Mouse (Mus musculus): ENCODE measurements around the gene Kcnj3. TPM values are rescaled to one million over a fixed set of nuclear protein-coding genes. Genes with fewer than 3 reads are reported as not detected.
"Not testable (repeated sequence)": the region's sequence is repeated elsewhere in the genome, so short reads cannot be mapped to it uniquely, and the experiment has no call there.

The Kcnj3 gene
- total RNA-seq (2021): 100 to 1,000 TPM; 116 to 120 TPM
- long read RNA-seq, transcript Kcnj3-203 (3 exons, 1,679 nt): major isoform, 32 of 44 reads
- long read RNA-seq, partial matches to known transcripts: 2 of 44 reads
- long read RNA-seq, other reads (novel, unspliced or antisense): 10 of 44 reads

GRCm38 (mm10) chr2:55435721-55436260 lies at the start of gene Kcnj3:
Gene Kcnj3, plus strand, starts transcription at chr2:55435970.
- peak; percentile 82 to 90 for DNase-seq (ENCODE audit: low spot score in 2 of 2)

GRCm38 (mm10) chr2:55390330-55390989 lies 45.3 kb upstream of the Kcnj3 start:
- no peak for DNase-seq (ENCODE audit: low spot score in 2 of 2)

GRCm38 (mm10) chr2:55405307-55405706 lies 30.5 kb upstream of the Kcnj3 start:
- no peak for DNase-seq (ENCODE audit: low spot score in 2 of 2)

GRCm38 (mm10) chr2:55427633-55428032 lies 8.1 kb upstream of the Kcnj3 start:
- DNase-seq (ENCODE audit: low spot score in 2 of 2): no peak

DNA sequence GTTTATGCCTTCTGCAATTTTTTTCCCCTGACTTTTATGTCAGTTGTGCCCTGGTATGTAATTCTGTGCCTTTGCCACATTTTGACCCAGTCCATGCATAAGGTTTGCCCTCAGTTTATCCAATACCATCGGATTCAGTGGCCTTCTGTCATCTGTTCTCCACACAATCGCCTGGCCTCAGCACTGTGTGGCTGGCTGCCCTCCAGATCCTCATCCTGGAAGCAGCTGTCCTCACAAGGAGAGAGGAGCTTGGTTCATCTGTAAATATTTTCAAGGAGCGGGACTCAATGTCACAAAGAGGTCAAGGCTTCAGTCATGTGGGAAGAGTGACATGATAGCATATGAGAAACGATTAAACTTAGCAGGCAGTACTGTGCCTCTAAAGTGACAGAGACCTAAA lies 3.7 kb upstream of the Kcnj3 start:
- no peak for DNase-seq (ENCODE audit: low spot score in 2 of 2)

DNA sequence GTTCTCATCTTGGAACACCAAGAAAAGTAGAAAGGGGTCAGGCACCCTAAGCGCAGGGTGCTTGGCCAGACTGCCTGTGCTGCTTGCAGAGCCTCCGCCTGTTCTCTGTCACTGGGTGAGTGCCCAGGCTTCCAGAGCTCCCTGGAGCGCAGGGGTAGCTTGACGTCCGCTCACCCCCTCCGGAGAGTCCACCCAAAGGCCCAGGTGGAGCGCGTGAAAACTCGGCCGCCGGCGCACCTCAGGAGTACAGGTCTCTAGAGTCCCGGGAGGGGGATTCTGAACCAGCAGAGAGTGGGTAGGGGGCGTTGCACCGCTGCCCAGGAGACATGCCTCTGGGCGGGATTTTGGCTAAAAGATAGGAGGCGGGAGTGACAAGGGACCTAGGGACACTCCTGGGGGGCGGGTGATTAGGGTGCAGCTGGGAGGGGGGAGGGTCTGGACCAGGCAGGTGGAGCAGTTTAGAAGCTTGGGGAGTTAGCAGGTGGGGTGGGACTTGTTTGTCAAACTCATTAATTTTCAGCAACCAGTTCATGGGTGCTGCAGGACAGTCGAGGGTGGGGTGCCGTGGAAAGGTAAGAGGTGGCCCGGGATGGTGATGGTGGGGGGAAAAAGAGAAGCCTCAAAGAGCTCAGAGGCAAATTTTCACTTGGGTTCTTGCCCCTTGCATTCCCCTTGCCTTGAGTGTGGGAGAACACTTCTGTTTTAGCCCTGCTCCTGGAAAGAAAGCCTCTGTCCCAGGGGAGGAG lies 664 bp downstream of the Kcnj3 start:
- peak; percentile 35 to 51 for DNase-seq (ENCODE audit: low spot score in 2 of 2)

DNA sequence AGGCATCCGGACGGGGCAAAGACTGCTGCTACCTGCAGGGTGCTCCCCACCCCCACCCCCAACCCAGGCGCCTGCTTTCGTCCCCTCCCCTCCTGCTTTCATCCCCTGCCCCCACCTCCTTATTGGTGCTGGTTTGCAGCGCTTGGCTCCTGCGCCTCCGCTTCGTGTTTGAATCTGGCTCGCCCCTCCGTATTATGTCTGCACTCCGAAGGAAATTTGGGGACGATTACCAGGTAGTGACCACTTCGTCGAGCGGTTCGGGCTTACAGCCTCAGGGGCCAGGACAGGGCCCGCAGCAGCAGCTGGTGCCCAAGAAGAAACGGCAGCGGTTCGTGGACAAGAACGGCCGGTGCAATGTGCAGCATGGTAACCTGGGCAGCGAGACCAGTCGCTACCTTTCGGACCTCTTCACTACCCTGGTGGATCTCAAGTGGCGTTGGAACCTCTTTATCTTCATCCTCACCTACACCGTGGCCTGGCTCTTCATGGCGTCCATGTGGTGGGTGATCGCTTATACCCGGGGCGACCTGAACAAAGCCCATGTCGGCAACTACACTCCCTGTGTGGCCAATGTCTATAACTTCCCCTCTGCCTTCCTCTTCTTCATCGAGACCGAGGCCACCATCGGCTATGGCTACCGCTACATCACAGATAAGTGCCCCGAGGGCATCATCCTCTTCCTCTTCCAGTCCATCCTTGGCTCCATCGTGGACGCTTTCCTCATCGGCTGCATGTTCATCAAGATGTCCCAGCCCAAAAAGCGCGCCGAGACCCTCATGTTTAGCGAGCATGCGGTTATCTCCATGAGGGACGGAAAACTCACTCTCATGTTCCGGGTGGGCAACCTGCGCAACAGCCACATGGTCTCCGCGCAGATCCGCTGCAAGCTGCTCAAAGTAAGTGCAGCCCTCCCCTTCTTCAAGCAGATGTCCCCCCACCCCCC lies 1.5 kb downstream of the Kcnj3 start:
- peak in 1 of 2 experiments; percentile 43 for DNase-seq (ENCODE audit: low spot score in 2 of 2)

DNA sequence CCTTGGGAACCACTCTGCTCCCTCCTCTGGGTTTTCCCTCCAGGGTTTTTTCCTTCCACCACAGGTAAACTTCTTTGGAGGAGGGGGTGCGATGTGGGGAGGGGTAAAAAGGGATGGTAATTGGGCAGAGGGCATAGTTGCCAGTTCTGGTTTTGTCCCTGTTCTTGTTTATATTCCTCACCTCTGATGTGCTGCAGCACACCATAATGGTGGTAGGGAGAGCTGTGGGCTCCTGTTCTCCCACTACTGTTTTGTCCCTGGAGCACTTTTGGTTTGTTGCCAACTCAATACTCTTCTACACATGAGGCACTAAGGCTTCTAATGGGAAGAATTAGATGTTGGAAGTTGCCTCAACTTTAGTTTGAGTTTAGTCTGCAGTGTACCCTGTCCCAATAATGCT lies 2.2 kb downstream of the Kcnj3 start:
- DNase-seq (ENCODE audit: low spot score in 2 of 2): peak in 1 of 2 experiments; percentile 38

DNA sequence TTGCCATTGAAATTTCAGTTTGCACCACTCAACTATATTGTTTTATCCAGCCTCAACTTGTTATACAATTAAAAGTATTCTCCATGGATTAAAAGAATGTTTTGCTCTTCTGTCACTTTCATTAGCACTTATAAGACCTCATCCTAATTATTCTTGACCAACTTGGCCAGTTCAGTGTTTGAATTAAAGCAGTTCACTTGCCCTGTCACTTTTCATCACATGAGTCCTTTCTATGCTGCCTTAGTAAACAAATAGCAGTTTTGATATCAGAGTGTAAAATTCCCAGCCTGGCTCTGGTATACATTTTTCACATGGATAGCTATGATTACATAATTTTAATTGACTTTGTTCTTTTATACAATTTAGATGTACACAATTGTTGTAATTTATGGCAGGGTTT lies 3.4 kb downstream of the Kcnj3 start:
- no peak for DNase-seq (ENCODE audit: low spot score in 2 of 2)

GRCm38 (mm10) chr2:55442006-55442405 lies 6.2 kb downstream of the Kcnj3 start:
- DNase-seq (ENCODE audit: low spot score in 2 of 2): no peak

DNA sequence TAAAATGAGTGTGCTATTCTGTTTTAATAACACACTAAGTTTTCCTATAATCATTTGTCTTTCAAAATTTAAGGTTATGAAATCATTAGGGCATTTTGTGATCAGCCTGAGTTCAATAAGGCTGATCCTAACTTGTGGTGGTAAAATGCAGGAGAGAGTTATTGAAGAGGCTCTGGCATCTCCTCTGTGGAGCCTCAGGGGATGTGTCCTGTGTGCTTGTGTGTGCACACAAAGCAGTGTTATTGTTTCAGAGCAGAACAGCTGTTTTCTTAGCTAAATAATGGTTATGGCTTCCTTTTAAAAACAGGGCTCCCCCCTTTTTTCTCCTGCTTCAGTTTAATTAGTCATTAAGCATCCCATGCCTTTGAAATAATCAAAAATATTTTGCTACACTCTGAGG lies 11.5 kb downstream of the Kcnj3 start:
- DNase-seq (ENCODE audit: low spot score in 2 of 2): no peak

DNA sequence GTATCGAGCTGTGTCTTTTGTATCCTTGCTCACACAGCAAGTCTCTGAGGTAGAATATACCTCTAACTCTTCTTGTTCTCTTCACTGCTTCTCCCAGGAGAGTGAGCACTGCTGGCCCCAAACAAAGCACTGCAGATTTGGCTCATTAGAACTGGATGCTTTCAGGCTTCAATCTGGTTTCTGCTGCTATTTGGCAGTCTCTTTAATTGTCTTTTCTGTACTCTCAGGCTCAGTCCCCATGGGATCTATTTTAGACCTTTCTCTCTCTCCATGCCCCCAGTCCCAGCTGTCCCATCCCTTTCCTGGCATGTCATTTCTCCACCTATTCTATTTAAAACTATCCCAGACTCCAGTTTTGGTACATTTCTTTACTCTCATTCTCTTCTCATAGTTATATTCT lies 15.0 kb downstream of the Kcnj3 start:
- peak; percentile 37 to 74 for DNase-seq (ENCODE audit: low spot score in 2 of 2)

GRCm38 (mm10) chr2:55459195-55459594 lies 23.4 kb downstream of the Kcnj3 start:
- DNase-seq (ENCODE audit: low spot score in 2 of 2): no peak

DNA sequence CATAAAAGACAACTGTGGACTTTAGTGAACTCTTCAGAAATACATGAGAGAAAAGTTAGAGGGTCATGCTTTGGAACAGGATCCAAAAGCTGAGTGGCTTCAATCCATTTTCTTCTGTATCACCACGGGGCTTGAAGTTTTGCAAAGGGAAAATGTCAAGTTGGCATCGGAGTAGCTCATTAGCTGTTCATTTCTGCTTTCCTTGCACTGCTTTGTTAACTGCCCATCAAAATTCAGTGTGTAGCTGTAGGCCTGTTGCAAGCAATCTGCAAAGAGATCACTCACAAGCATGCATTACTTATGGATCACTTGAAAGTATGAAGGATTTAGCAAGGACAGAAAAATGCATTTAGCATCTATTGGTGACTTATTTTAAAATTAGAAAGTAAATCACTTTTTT lies 33.4 kb downstream of the Kcnj3 start:
- DNase-seq (ENCODE audit: low spot score in 2 of 2): peak in 1 of 2 experiments; percentile 18

GRCm38 (mm10) chr2:55470006-55470405 lies 34.2 kb downstream of the Kcnj3 start:
- DNase-seq (ENCODE audit: low spot score in 2 of 2): no peak

- no peak for DNase-seq (ENCODE audit: low spot score in 2 of 2)
These were observed 43.7 kb downstream of the Kcnj3 start for GRCm38 (mm10) chr2:55479511-55479910.

DNA sequence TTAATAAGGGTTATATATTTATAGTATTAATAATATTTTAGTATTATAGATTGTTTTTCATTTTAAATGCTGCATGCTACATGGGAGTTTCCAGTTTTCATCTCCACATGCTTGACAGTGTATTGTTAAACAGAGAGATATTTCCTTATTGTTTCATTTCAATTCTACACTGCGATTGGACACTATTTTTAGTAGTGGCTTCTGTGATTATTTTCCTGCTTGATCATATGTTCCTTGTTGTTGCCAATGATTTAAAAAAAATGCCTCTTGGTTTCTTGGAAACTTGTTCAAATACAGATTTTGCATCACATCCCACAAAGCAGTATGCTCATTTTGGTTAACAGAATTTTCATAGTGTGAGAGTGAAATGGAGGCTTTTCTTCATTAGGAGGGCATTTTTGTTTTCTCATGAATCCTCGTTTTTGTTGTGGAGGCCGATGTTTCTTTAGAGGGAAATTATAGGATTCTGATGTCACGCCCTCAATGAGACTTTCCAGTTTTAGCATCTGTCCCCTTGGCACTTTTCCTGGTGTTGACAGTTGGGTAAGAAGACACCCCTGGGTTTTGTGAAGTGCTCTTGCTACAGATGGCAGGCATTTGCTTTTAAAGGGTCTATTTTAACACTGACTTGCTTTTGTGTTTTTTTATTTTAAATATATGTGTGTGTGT lies 44.3 kb downstream of the Kcnj3 start:
- peak; percentile 70 to 85 for DNase-seq (ENCODE audit: low spot score in 2 of 2)

GRCm38 (mm10) chr2:55480602-55480965 lies 44.8 kb downstream of the Kcnj3 start:
- DNase-seq (ENCODE audit: low spot score in 2 of 2): no peak

GRCm38 (mm10) chr2:55485500-55486129 lies 49.8 kb downstream of the Kcnj3 start:
- not testable (repeated sequence) for DNase-seq (ENCODE audit: low spot score in 2 of 2)
